Comparison of ENCODE assay signal across 19 mouse cellular contexts in the genomic region with DNA sequence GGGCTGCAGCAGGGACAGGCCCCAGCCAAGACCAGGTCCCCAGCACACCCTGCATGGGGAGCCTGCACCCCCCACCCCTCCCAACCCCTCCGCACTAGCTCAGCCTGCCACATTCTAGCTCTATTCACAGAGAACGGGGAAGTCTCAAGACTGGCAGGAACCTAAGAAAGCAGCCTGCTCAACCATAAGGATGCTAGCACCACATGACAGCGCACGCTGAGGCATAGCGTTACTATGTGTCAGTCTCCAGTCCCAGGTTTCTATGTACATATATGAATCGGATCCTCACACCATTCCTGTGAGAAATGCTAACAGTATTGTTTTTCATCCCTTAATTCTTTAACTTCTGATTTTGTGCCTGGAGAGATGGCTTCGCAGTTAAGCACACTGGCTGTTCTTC. TPM values are rescaled to one million over a fixed set of nuclear protein-coding genes. Genes with fewer than 3 reads are reported as not detected.
DNase-seq lines count a peak whose midpoint lies in the region; ATAC-seq and TF ChIP-seq lines count a peak whose summit lies in the region.
"Had no signal": no experiment of that assay in that cellular context is flagged by ENCODE, and none has a peak within 500 bp of the region (broad histone marks: within the 10 kb centered on the region; RNA-seq: fewer than 3 reads in every experiment).

No protein-coding gene starts in this region.

- H3K9ac ChIP-seq in liver, embryonic 13.5 days = no peak overlapping the region
- H3K9ac ChIP-seq in liver, embryonic 11.5 days (ENCODE audit: low read depth, low read length) = no peak overlapping the region
- H3K9ac ChIP-seq in forebrain, embryonic 15.5 days (replicated peaks) = no peak overlapping the region
- H3K9ac ChIP-seq in liver, postnatal 0 days (replicated peaks) = no peak overlapping the region
- H3K9ac ChIP-seq: heart, embryonic 13.5 days; intestine, embryonic 15.5 days; limb, embryonic 13.5 days; neural tube, embryonic 13.5 days had no signal

- no peaks in the 10 kb centered on the region for H3K27me3 ChIP-seq in liver, embryonic 13.5 days
- no peaks in the 10 kb centered on the region for H3K27me3 ChIP-seq in liver, embryonic 11.5 days (replicated peaks; ENCODE audit: control insufficient read depth, insufficient read depth, low read length)
- no peaks in the 10 kb centered on the region for H3K27me3 ChIP-seq in forebrain, embryonic 15.5 days
- H3K27me3 ChIP-seq in liver, postnatal 0 days (ENCODE audit: insufficient read depth, low read length) = no peaks in the 10 kb centered on the region
- H3K27me3 ChIP-seq: heart, embryonic 13.5 days; intestine, embryonic 15.5 days; limb, embryonic 13.5 days; neural tube, embryonic 13.5 days had no signal

- TF ChIP-seq EP300 in liver, postnatal 0 days (IDR thresholded peaks at IDR 0.05; ENCODE audit: low read depth) = no peak

- H3K4me2 ChIP-seq in liver, embryonic 13.5 days = no peak overlapping the region
- H3K4me2 ChIP-seq in liver, embryonic 11.5 days = no peak overlapping the region; the same call in 1 of the 2 replicates
- H3K4me2 ChIP-seq in forebrain, embryonic 15.5 days (replicated peaks) = no peak overlapping the region
- no peak overlapping the region for H3K4me2 ChIP-seq in liver, postnatal 0 days (ENCODE audit: low read depth, low read length)
- H3K4me2 ChIP-seq: heart, embryonic 13.5 days; intestine, embryonic 15.5 days; limb, embryonic 13.5 days; neural tube, embryonic 13.5 days had no signal

- no peak for TF ChIP-seq CTCF in liver, postnatal 0 days (IDR thresholded peaks at IDR 0.05; ENCODE audit: low read depth)

- DNase-seq in liver, embryonic 13.5 days = no peak
- DNase-seq in liver, embryonic 11.5 days (ENCODE audit: low spot score) = no peak
- DNase-seq in liver, postnatal 0 days = no peak
- DNase-seq in cerebellum, adult 8-10 months = no peak
- no peak for DNase-seq in ovary, postnatal 36 days (ENCODE audit: low spot score)
- DNase-seq: cerebellum, postnatal 36 days; heart, postnatal 36 days; lung, adult 2 months; lung, postnatal 36 days; right cerebral cortex, postnatal 25 days had no signal

- no peak overlapping the region for H3K4me3 ChIP-seq in liver, embryonic 13.5 days (replicated peaks)
- no peak overlapping the region for H3K4me3 ChIP-seq in liver, embryonic 11.5 days (ENCODE audit: low read depth, low read length)
- H3K4me3 ChIP-seq in brown adipose tissue, adult 24 weeks (ENCODE audit: insufficient read depth, low read depth, low read length) = no peak overlapping the region
- H3K4me3 ChIP-seq in forebrain, embryonic 15.5 days = no peak overlapping the region
- H3K4me3 ChIP-seq in liver, postnatal 0 days (ENCODE audit: low read depth, low read length) = no peak overlapping the region
- H3K4me3 ChIP-seq: erythroblast, embryonic 14.5 days; heart, embryonic 13.5 days; intestine, embryonic 15.5 days; limb, embryonic 13.5 days; neural tube, embryonic 13.5 days had no signal

- WGBS in liver, embryonic 13.5 days (ENCODE audit: insufficient replicate concordance) = 67% methylated on average over 7 of the region's 7 CpGs
- WGBS in liver, embryonic 11.5 days = 68% methylated on average over 7 of the region's 7 CpGs
- 58% methylated on average over 7 of the region's 7 CpGs for WGBS in forebrain, embryonic 15.5 days
- WGBS in liver, postnatal 0 days (ENCODE audit: insufficient replicate concordance) = 74% methylated on average over 7 of the region's 7 CpGs

- peaks cover 9% of the 10 kb centered on the region; the same call in 1 of the 2 replicates for H3K4me1 ChIP-seq in liver, embryonic 13.5 days (replicated peaks)
- H3K4me1 ChIP-seq in liver, embryonic 11.5 days (replicated peaks; ENCODE audit: control insufficient read depth, insufficient read depth, low read length) = peaks cover 8% of the 10 kb centered on the region
- peaks cover 6% of the 10 kb centered on the region for H3K4me1 ChIP-seq in brown adipose tissue, adult 24 weeks (ENCODE audit: control insufficient read depth, insufficient read depth, insufficient read length, low read length)
- H3K4me1 ChIP-seq in forebrain, embryonic 15.5 days = no peaks in the 10 kb centered on the region
- no peaks in the 10 kb centered on the region; the same call in 1 of the 2 replicates for H3K4me1 ChIP-seq in liver, postnatal 0 days (ENCODE audit: insufficient read depth)
- H3K4me1 ChIP-seq: neural tube, embryonic 13.5 days had no signal

- H3K27ac ChIP-seq in liver, embryonic 13.5 days = no peak overlapping the region
- no peak overlapping the region for H3K27ac ChIP-seq in liver, embryonic 11.5 days (ENCODE audit: low read depth, low read length)
- H3K27ac ChIP-seq in brown adipose tissue, adult 24 weeks (replicated peaks; ENCODE audit: low read depth, low read length) = peak overlapping the region; percentile 30; the same call in 1 of the 2 replicates
- H3K27ac ChIP-seq in forebrain, embryonic 15.5 days (replicated peaks) = no peak overlapping the region
- no peak overlapping the region for H3K27ac ChIP-seq in liver, postnatal 0 days (ENCODE audit: low read depth)
- H3K27ac ChIP-seq: heart, embryonic 13.5 days; limb, embryonic 13.5 days; neural tube, embryonic 13.5 days had no signal

- no peaks in the 10 kb centered on the region for H3K9me3 ChIP-seq in liver, embryonic 13.5 days (replicated peaks)
- H3K9me3 ChIP-seq in liver, embryonic 11.5 days (ENCODE audit: control insufficient read depth, low read length) = no peaks in the 10 kb centered on the region
- H3K9me3 ChIP-seq in forebrain, embryonic 15.5 days = no peaks in the 10 kb centered on the region
- H3K9me3 ChIP-seq in liver, postnatal 0 days (ENCODE audit: low read length) = no peaks in the 10 kb centered on the region
- H3K9me3 ChIP-seq: heart, embryonic 13.5 days; intestine, embryonic 15.5 days; limb, embryonic 13.5 days; neural tube, embryonic 13.5 days had no signal

- ATAC-seq in liver, embryonic 13.5 days (ENCODE audit: low read depth) = 0 out of 2 replicates have a peak, but pooled peaks have one; percentile 21
- ATAC-seq in liver, embryonic 11.5 days (replicated peaks; ENCODE audit: low FRiP score) = no peak; the same call in 1 of the 2 replicates
- peak; percentile 51; the same call in 1 of the 2 replicates for ATAC-seq in forebrain, embryonic 15.5 days (replicated peaks)
- ATAC-seq in liver, postnatal 0 days = peak; percentile 15; the same call in 1 of the 2 replicates
- ATAC-seq: intestine, embryonic 15.5 days had no signal

- peaks cover 20% of the 10 kb centered on the region for H3K36me3 ChIP-seq in liver, embryonic 13.5 days
- H3K36me3 ChIP-seq in liver, embryonic 11.5 days (ENCODE audit: control insufficient read depth, insufficient read depth, low read length) = peaks cover 9% of the 10 kb centered on the region; the same call in 1 of the 2 replicates
- no peaks in the 10 kb centered on the region for H3K36me3 ChIP-seq in forebrain, embryonic 15.5 days
- H3K36me3 ChIP-seq in liver, postnatal 0 days (replicated peaks; ENCODE audit: insufficient read depth, low read length) = peaks cover 12% of the 10 kb centered on the region
- H3K36me3 ChIP-seq: intestine, embryonic 15.5 days; neural tube, embryonic 13.5 days had no signal

RNA-seq across cellular contexts. Expression of gene Plod1, which starts 8.0 kb away (rescaled TPM):
- 24.9 and 28.3 TPM in 2 replicates for polyA plus RNA-seq in liver, embryonic 13.5 days (2015; fragmentation: Nextera tagmentation; extraction: Ambion mirVana)
- polyA plus RNA-seq in liver, embryonic 11.5 days (2014; fragmentation: Nextera tagmentation; extraction: Ambion mirVana) = 32.6 and 33.9 TPM in 2 replicates
- polyA plus RNA-seq in brown adipose tissue, adult 24 weeks (2012; ENCODE audit: insufficient read depth, insufficient read length, missing spikeins) = 24.8 and 28.6 TPM in 2 replicates
- 16.1 and 16.4 TPM in 2 replicates for polyA plus RNA-seq in forebrain, embryonic 15.5 days (2015; fragmentation: Nextera tagmentation; extraction: Ambion mirVana)
- 24.8 and 25.4 TPM in 2 replicates for polyA plus RNA-seq in liver, postnatal 0 days (2015; fragmentation: Nextera tagmentation; extraction: Ambion mirVana)

RNA-seq across cellular contexts. Expression of gene 2510039O18Rik, which starts 12.2 kb away (rescaled TPM):
- 6.8 and 7.1 TPM in 2 replicates for polyA plus RNA-seq in liver, embryonic 13.5 days (2015; fragmentation: Nextera tagmentation; extraction: Ambion mirVana)
- 18.6 and 19.2 TPM in 2 replicates for polyA plus RNA-seq in liver, embryonic 11.5 days (2014; fragmentation: Nextera tagmentation; extraction: Ambion mirVana)
- polyA plus RNA-seq in brown adipose tissue, adult 24 weeks (2012; ENCODE audit: insufficient read depth, insufficient read length, missing spikeins) = 18.7 and 19.7 TPM in 2 replicates
- 13.7 and 13.8 TPM in 2 replicates for polyA plus RNA-seq in forebrain, embryonic 15.5 days (2015; fragmentation: Nextera tagmentation; extraction: Ambion mirVana)
- 6.5 and 8.5 TPM in 2 replicates for polyA plus RNA-seq in liver, postnatal 0 days (2015; fragmentation: Nextera tagmentation; extraction: Ambion mirVana)

RNA-seq across cellular contexts. Expression of gene Mfn2, which starts 24.0 kb away (rescaled TPM):
- polyA plus RNA-seq in liver, embryonic 13.5 days (2015; fragmentation: Nextera tagmentation; extraction: Ambion mirVana) = 17.7 and 21.0 TPM in 2 replicates
- polyA plus RNA-seq in liver, embryonic 11.5 days (2014; fragmentation: Nextera tagmentation; extraction: Ambion mirVana) = 36.0 and 37.6 TPM in 2 replicates
- 156 and 170 TPM in 2 replicates for polyA plus RNA-seq in brown adipose tissue, adult 24 weeks (2012; ENCODE audit: insufficient read depth, insufficient read length, missing spikeins)
- polyA plus RNA-seq in forebrain, embryonic 15.5 days (2015; fragmentation: Nextera tagmentation; extraction: Ambion mirVana) = 73.6 and 77.2 TPM in 2 replicates
- polyA plus RNA-seq in liver, postnatal 0 days (2015; fragmentation: Nextera tagmentation; extraction: Ambion mirVana) = 12.3 and 14.1 TPM in 2 replicates

RNA-seq across cellular contexts. Expression of gene Nppb, which starts 57.0 kb away (rescaled TPM):
- polyA plus RNA-seq in liver, embryonic 13.5 days (2015; fragmentation: Nextera tagmentation; extraction: Ambion mirVana) = 0.38 TPM in 1 of 2 replicates, not detected in the other
- polyA plus RNA-seq in liver, embryonic 11.5 days (2014; fragmentation: Nextera tagmentation; extraction: Ambion mirVana) = 1.1 TPM in 1 of 2 replicates, not detected in the other
- not detected in 2 replicates for polyA plus RNA-seq in brown adipose tissue, adult 24 weeks (2012; ENCODE audit: insufficient read depth, insufficient read length, missing spikeins)
- not detected in 2 replicates for polyA plus RNA-seq in forebrain, embryonic 15.5 days (2015; fragmentation: Nextera tagmentation; extraction: Ambion mirVana)
- polyA plus RNA-seq in liver, postnatal 0 days (2015; fragmentation: Nextera tagmentation; extraction: Ambion mirVana) = not detected in 2 replicates
- polyA plus RNA-seq: erythroblast, embryonic 14.5 days; intestine, embryonic 15.5 days; kidney, embryonic 14.5 days; limb, embryonic 13.5 days; lung, adult 2 months; stomach, embryonic 16.5 days had no signal

RNA-seq across cellular contexts. Expression of gene Fv1, which starts 59.8 kb away (rescaled TPM):
- 2.5 and 3.5 TPM in 2 replicates for polyA plus RNA-seq in liver, embryonic 13.5 days (2015; fragmentation: Nextera tagmentation; extraction: Ambion mirVana)
- polyA plus RNA-seq in liver, embryonic 11.5 days (2014; fragmentation: Nextera tagmentation; extraction: Ambion mirVana) = 7.0 and 7.7 TPM in 2 replicates
- 3.3 and 5.8 TPM in 2 replicates for polyA plus RNA-seq in brown adipose tissue, adult 24 weeks (2012; ENCODE audit: insufficient read depth, insufficient read length, missing spikeins)
- polyA plus RNA-seq in forebrain, embryonic 15.5 days (2015; fragmentation: Nextera tagmentation; extraction: Ambion mirVana) = 12.7 and 12.8 TPM in 2 replicates
- 0.90 TPM in 2 replicates for polyA plus RNA-seq in liver, postnatal 0 days (2015; fragmentation: Nextera tagmentation; extraction: Ambion mirVana)
- polyA plus RNA-seq: erythroblast, embryonic 14.5 days had no signal
